ENCODE assay signal across 8 mouse cellular contexts in genomic region chr12:70937571-70938384, GRCm38 (mm10). TPM values are rescaled to one million over a fixed set of nuclear protein-coding genes. Genes with fewer than 3 reads are reported as not detected.
DNase-seq lines count a peak whose midpoint lies in the region; ATAC-seq lines count a peak whose summit lies in the region.

TSS of gene Actr10 (plus strand) at chr12:70937857.

- H3K4me3 ChIP-seq in hindbrain, embryonic 16.5 days (ENCODE audit: low read length), result peak within 1 kb of the TSS; percentile 91
- H3K4me3 ChIP-seq in macrophage (ENCODE audit: inconsistent target), result peak within 1 kb of the TSS; percentile 93

- no peaks in the 10 kb centered on the region for H3K9me3 ChIP-seq in hindbrain, embryonic 16.5 days (ENCODE audit: control insufficient read depth, low read length)

- peak within 1 kb of the TSS; percentile 77 for H3K27ac ChIP-seq in hindbrain, embryonic 16.5 days (ENCODE audit: low read depth, low read length)
- H3K27ac ChIP-seq in macrophage, result peak within 1 kb of the TSS; percentile 66

- peak within 1 kb of the TSS; percentile 79 for H3K4me2 ChIP-seq in hindbrain, embryonic 16.5 days (ENCODE audit: low read length)

- no peaks in the 10 kb centered on the region for H3K4me1 ChIP-seq in hindbrain, embryonic 16.5 days (ENCODE audit: control insufficient read depth, insufficient read depth, low read depth, low read length)

- ATAC-seq in hindbrain, embryonic 16.5 days, result peak; percentile 99

- H3K36me3 ChIP-seq in hindbrain, embryonic 16.5 days (ENCODE audit: control insufficient read depth, insufficient read depth, low read length), result peaks cover 5% of the 10 kb centered on the region
- H3K36me3 ChIP-seq in macrophage (ENCODE audit: inconsistent target), result peaks cover 11% of the 10 kb centered on the region

- peak; percentile 90 for DNase-seq in T-cell, adult 2 months (ENCODE audit: low spot score)
- peak; percentile 89 to 94 for DNase-seq in cerebellum, postnatal 36 days
- DNase-seq in gastrocnemius, adult 18-20 months (ENCODE audit: low spot score), result peak; percentile 91
- DNase-seq in left cerebral cortex, adult 18-20 months (ENCODE audit: low spot score in 2 of 2), result peak; percentile 89 to 91
- peak; percentile 92 for DNase-seq in right cerebral cortex, adult 18-20 months
- DNase-seq in urinary bladder, postnatal 10 days (ENCODE audit: low spot score), result peak; percentile 69

- peaks cover 35% of the 10 kb centered on the region for H3K79me2 ChIP-seq in macrophage (ENCODE audit: inconsistent target)

- H3K27me3 ChIP-seq in hindbrain, embryonic 16.5 days (replicated peaks; ENCODE audit: control insufficient read depth, insufficient read depth, low read length), result no peaks in the 10 kb centered on the region

- H3K9ac ChIP-seq in hindbrain, embryonic 16.5 days (ENCODE audit: low read depth, low read length), result peak within 1 kb of the TSS; percentile 94

- under 1% methylated on average over 52 of the region's 59 CpGs for WGBS in hindbrain, embryonic 16.5 days
- WGBS in macrophage (ENCODE audit: missing documents), result under 1% methylated on average over 48 of the region's 59 CpGs

RNA-seq across cellular contexts. Expression of gene Actr10, which starts in this region (rescaled TPM):
- total RNA-seq in gastrocnemius, adult 18-20 months (2021), result 100 to 1,000 TPM in 1 of 2 experiments, 10 to 100 TPM in 1; 93.2 to 103 TPM
- polyA plus RNA-seq in hindbrain, embryonic 16.5 days (2015; fragmentation: Nextera tagmentation; extraction: Ambion mirVana), result 172 and 196 TPM in 2 replicates
- total RNA-seq in left cerebral cortex, adult 18-20 months (2021), result 100 to 1,000 TPM; 165 to 169 TPM
- 10 to 100 TPM; 23.9 to 69.5 (median 50.5) TPM for total RNA-seq in macrophage (2018; cell fraction: chromatin; rRNA removed)
- total RNA-seq in macrophage (2018; cell fraction: cytosol; rRNA removed), result 10 to 100 TPM; 34.9 to 63.7 (median 44.0) TPM
- total RNA-seq in macrophage (2018; cell fraction: nucleus; rRNA removed), result 10 to 100 TPM; 22.7 to 52.6 (median 32.3) TPM
- polyA plus RNA-seq in macrophage (2018), result 26.4 to 54.8 TPM (median 53.4 TPM) in 3 replicates

Comparison
In these comparisons a context has a peak if more than half of its experiments do, and no peak if none do; other contexts are left out.
1. Peak in every context shown above with its lines: DNase-seq, ATAC-seq, H3K4me3 ChIP-seq and H3K27ac ChIP-seq.